Mouse (Mus musculus): ENCODE results near the gene C4bp.
"Not testable (repeated sequence)": the region's sequence is repeated elsewhere in the genome, so short reads cannot be mapped to it uniquely, and the experiment has no call there.

C4bp gene

DNA sequence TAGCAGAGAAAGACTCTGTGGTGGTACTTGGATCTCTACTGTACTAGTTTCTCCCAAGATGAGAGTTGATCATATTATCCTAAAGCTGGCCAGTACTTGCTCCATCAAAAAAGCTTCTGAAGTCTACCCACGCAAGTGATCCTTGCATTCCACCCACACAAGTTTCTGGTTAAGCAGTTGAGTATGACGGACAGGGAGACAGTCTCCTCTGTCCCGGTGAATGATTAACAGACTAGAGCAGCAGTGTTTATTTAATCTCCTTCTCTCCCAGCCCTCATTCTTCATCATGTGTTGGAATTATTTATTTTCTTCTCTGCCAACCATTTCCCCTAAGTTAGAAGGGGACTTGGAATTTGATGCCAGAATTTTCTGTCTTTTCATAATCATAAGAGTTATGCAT is at the start of gene C4bp:
Gene C4bp (minus strand): TSS at position 179 of the 400 bp plus-strand sequence.
- no peak for DNase-seq (ENCODE audit: low read depth, low spot score)

DNA sequence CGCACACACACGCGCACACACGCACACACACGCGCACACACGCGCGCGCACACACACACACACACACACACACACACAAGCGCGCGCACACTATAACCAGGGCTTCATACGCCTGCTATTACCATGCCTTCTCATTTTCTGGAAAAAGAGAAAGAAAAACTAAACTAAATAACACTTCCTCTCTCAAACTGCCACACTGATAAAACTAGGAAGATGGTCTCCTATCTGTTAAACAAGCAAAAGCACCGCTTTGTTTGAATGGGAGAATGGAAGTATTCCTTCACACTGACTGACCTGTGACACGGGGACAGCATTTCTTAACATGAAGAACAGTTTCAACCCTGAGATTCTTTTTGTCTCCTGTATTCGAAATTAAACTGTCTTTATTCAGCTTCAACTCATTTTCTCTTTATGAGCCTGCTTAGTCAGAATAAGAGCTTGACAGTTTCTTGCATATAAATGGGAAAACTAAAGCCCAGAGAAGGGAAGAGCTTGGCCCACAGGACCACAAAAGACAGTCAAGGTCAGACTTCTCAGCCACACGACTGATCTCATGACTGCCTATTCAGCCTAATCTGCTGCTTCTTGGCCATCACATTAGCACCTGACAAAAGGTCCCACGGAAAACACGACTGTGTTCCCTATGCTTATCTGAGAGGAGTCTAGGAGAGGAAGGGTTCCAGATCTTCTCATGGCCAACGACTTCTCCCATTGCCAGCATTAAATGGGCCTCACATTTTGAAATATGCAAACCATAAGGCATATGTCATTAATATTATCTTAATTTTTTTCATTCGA is 49.0 kb upstream of the C4bp start:
- no peak for DNase-seq (ENCODE audit: low read depth, low spot score)

DNA sequence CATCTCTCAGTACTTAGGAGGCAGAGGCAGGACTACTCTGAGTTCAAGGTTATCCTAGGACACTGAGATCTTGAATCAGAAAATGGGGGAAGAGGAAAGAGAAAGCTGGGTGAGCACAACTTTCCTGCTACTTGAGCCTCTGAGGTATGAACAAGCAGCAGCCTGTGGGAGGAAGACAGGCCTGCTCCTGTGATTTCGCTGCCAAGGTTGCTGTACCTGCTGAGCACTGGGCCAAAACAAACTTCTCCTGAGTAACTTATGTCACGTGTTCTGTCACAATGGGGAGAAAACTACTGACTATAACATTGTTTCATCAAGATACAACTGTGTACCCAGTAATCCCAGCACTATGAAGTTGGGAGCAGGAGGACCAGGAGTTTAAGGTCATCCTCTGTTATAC is 42.2 kb upstream of the C4bp start:
- DNase-seq (ENCODE audit: low read depth, low spot score): no peak

DNA sequence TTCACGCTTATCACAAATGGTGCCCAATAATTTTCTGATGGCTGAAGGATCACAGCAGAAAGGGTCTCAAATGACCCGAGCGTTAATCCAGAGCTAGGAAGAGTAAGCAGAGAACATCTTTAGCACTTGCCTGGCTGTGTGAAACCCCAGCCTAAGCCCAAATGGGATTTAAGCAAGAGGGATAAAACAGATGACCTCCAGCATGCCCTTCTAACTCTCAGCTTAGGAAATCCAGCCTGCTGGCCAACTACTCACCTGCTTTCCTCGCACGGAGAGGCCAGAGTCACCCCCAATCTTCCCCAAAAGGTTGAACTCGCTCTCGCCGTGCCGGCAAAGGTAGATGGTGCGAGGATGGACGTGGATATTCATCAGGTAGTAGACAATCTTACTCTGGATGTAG is 40.5 kb upstream of the C4bp start:
- no peak for DNase-seq (ENCODE audit: low read depth, low spot score)

DNA sequence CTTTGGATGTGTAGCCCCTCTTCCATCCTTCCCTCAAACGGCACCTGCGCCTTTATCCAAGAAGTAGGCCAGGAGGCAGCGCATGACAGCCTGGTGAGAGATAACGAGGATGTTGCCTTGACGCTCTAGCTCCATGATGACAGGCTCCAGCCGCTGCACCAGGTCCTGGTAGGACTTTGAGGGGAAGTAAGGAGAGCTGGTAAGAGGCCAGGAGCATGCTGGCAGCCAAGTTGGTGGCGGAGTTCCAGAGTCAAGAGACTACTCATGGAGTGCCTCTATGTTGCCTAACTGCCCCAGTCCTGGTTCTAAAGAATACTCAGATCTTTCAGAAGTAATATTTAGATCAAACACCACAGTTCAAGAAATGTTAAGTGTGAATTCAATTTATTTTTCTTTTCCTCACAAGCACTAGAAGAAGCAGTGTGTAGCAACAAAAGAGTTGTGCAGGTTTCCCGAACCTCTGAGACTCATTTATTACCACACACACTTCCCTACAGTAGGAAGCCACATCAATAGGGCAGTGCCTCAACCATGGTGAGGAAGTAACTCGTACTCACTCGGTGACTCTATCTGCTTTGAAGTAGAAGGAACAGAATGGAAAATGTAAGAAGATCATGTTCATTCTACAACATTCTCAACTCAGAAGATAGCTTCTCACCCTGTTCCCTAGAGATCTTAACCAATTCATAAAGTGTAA is 38.7 kb upstream of the C4bp start:
- DNase-seq (ENCODE audit: low read depth, low spot score): peak; percentile 66

DNA sequence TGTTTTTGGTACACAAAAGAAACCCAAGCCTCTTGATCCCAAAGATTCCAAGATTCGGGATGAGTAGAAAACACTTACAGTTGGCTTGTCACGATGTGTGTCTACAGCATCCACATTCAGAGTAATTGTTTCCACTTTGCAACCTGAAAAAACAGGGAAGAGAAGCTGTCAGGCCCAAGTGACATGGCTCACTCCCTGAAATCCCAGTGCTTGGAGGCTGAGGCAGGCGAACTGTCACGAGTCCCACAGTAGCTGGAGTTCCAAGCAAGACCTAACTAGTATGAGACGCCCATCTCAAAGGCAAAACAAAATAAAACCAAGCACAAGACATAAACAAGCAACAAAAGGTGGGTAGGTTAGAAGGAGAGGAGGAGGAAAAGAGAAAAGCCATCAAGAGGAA is 37.2 kb upstream of the C4bp start:
- no peak for DNase-seq (ENCODE audit: low read depth, low spot score)

DNA sequence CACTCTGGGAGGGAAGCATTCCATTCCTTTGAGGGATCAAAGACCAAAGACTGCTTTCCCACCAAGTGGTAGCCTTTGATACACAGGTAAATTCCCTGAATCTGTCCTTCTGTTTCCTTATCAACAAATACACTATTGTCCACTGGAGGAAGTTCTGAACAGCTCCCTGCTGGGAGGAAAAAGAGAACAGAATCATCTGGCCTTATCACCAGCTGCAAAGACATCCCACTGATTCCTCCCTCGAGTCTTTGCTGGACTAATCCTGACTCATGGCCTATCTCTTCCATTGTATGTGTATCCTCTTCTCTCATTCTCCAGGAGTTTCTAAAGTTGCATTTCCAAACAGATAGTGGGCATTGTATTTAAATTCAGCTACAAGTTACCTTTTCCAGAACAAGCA is 22.5 kb upstream of the C4bp start:
- DNase-seq (ENCODE audit: low read depth, low spot score): no peak

DNA sequence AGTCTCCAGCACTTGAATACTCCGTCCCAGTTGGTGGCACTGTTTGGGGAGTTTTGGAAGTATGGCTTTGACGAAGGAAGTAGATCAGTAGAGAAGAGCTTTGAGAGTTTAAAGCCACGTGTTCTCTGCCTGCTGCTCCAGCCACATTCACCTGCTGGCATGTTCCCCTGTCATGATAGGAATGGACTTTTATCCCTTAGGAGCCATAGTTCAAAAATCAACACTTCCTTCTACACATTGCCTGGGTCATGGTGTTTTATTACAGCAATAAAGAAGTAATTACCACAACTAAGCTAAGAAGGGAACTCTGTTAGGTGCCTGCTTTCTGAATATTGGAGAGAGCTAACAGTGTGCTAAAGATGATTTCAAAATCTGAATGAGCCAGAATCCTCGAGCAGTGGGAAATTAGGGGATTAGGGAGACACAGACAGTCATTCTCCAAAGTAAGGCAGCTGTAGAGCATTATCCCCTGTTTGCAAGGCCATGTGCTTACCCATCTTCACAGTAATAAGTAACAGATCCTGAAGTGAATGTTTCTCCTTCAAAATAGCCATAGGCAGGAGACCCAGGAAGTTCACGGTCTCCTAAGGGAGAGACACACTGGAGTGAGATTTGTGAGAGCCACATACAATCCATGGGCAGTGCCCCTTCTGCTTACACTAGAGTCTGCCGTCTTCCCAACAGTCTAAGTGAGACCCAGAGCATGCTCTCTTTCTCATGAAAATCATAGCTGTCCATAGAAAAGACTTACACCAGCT is 20.4 kb upstream of the C4bp start:
- DNase-seq (ENCODE audit: low read depth, low spot score): no peak

DNA sequence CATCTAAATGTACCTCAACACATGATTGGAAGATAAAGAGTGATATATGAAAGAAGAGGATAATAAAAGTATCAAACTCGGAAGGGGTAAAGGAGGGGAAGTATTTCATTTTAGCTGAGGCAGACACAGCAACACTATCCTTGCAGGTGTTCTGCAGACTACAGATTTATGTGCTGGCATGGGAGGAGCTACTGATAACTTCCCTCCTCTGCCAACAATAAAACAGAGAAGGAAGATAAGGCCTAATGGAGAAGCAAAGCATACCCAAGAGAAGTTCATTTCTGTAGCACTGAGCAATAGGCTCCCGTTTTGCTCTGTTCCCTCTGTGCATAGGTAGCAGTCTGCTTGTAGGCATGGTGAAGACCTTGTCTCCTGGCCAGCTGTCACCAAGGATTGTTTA is 19.6 kb upstream of the C4bp start:
- no peak for DNase-seq (ENCODE audit: low read depth, low spot score)

DNA sequence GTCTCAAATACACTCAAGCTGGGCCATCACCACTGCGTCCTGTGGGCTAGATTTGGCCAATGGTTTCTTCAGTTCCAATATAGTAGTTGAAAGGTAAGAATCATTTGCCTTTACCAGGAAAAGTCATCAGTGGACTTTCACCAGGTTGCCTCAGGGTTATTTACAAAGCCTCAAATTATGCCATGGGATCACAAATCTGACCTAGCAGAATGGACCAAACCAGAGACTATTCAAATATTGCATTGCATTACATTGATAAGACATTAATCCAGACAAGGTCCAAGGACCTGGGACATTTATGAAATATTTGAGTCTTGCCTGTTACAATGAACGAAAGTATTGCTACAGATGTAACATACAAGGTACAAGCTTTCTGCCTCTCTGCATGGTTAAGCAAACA is 17.1 kb upstream of the C4bp start:
- DNase-seq (ENCODE audit: low read depth, low spot score): no peak

DNA sequence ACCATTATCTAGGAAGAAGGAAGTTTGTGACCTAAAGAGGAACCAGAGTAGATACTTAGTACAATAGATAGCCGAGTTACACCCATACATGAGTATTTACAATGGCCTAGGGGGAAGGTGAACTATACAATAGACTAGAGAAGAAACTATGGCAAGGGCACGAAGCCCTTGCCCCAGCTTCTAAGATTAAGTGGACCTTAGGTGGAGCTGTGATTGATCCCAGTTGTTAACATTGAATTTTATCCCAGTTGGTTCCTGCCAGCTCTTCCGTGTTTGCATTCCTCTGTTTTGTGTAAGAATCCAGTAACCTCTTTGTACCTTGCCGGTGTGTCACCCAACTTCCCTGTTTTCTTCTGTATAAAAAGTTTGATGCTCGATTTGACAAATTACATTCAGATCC is 2.1 kb upstream of the C4bp start:
- DNase-seq (ENCODE audit: low read depth, low spot score): not testable (repeated sequence)

DNA sequence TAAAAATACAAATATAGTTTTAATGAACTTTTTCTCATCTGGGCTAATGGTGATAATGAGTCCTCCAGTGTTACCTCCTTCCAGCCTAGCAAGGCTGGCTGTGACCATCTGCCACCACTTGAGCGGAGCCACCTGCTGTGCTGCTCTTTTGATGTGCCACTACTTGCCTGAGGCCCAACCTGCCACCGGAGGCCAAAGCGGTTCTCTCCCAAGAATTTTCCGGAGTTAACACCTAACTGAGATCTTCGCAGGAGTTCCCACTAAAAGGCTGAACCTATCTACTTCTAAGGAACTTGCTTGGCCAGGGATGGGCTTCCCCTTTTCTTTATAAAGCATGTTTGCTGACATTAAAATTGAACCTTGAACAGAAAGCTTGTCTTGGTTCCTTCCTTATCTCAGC is 1.8 kb downstream of the C4bp start:
- not testable (repeated sequence) for DNase-seq (ENCODE audit: low read depth, low spot score)

DNA sequence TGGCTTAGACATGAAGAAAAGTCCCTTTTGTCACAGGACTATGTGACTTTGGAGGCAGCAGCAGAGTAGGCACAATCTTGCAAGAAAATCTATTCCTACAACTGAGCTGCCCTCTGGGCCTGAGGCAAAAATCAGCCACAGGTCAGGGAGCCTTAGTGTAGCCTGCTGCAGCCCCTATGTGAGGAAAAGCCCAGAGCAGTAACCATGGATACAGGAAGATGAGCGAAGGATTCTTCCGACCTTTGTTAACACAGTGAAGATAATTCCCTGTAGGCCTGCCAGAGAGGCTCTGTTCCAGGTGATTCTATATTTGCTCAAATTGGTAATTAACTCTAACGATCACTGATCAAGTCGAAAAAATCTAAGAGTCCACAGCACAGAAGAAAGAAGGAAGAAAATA is 17.3 kb downstream of the C4bp start:
- no peak for DNase-seq (ENCODE audit: low read depth, low spot score)

DNA sequence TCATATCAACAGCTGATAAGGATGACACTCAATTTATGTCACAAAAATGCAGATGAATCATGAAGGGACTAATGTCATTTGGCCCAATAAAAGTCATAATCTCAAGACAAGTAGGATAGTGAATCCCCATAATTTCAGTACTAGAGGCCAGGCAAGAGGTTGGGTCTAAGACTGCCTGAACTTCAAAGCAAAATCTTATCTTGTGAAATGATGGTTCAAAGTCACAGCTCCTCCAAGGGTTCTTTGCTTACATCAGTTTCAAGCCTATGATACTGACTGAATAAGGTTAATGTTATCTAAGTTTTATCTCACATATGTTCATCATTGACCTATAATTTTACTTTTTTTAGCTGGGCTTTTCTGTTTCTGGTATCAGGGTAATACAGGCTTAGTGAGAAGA is 20.5 kb downstream of the C4bp start:
- no peak for DNase-seq (ENCODE audit: low read depth, low spot score)

DNA sequence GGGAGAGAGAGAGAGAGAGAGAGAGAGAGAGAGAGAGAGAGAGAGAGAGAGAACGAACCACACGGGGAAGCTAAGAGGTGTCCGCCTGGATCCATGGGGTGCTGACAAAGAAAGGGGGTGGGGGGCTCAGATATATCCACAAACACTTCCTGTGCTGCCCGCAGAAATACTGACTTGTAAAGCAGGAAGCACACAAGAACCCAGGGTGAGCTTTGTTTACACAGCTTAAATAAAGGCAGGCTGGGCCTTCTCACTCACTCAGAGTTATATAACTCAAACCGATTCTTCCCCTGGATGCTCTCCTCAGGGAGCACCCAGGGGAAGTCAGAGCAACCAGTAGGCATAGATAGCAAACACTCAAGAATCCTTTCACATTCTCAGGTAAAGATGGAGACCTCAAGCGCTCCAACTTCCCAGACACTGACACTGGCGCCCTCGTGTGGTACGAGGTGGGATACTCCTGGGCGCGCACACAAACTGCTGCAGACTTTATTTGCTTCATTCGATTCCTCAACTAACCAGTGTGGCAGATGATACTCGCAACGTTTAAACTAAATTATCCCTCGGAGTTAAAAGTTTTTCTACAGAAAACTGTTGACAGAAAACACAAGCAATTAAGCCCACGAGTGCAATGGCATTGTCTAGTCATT is 27.5 kb downstream of the C4bp start:
- DNase-seq (ENCODE audit: low read depth, low spot score): peak; percentile 82

DNA sequence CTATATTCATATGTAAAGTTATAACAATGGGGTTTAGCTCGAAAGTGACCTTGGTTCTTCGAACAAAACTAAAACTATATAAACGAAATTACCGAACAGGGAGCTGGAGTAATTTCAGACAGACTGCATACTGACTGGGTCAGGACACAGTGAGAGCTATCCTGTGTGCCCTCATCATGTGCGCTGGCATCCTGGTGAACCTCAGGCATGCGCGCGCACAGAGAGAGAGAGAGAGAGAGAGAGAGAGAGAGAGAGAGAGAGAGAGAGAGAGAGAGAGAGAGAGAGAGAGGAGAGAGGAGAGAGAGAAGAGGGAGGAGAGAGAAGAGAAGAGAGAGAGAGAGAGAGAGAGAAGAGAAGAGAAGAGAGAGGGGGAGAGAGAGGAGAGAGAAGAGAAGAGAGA is 28.1 kb downstream of the C4bp start:
- no peak for DNase-seq (ENCODE audit: low read depth, low spot score)

DNA sequence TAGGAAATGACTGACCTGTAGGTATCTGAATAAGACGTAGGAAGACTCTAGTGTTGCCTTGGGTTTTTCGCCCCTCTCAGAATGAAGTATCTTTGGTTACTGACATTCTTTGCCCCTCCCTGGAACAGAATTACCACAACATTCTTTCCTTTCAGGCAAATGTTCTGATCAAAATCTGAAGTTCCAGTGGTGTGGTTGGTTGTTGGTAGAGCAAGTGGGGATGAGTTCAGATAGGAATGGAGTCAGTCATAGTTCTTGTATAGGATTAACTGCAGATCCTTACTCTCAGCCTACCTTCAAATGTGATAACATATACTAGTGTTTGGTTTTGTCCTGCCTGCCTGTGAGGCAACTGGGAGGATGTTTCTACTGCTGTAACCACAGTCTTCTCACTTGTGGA is 31.9 kb downstream of the C4bp start, which contains the start of gene Zp3r:
Gene Zp3r (minus strand): TSS at position 101 of the 400 bp plus-strand sequence.
- no peak for DNase-seq (ENCODE audit: low read depth, low spot score)

DNA sequence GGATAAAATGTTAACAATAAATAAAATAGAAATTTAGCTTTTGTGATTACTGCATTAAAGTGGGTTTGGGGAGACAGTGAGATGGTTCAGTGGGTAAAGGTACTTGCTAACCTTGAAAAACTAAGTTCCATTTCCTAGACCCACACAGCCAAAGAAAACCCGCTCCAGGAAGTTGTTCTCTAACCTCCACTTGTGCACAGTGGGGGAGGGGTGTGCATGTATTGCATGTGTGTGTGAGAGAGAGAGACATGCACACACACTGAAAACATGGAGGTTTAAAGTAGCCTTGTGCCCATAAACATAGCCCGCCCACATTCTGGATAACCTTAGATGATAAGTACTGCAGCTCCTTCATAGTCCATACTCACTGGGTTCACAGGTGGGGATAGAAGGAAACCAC is 65.1 kb downstream of the C4bp start:
- no peak for DNase-seq (ENCODE audit: low read depth, low spot score)

DNA sequence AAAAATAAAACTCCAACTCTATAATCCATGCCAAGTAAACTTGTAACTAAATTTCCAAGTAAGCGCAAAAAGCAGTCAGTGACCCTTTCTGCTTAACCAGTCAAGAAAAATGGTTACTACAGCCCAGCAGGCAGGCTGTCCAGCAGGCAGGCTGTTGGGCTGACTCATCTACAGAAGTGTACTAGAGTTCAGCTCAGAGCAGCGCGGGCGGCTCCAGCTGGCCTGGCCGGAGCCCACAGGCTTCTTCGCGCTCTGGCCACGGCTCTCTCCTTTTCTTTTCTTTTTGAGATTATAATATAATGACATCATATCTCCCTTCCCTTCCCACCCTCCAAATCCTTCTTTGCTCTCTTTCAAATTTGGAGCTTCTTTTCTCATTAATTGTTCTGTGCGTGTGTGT is 72.8 kb downstream of the C4bp start:
- no peak for DNase-seq (ENCODE audit: low read depth, low spot score)
